In genomic region chr7:44311713-44312304, GRCm38 (mm10) we compare ENCODE assay signal across 8 mouse cellular contexts. TPM values are rescaled to one million over a fixed set of nuclear protein-coding genes. Genes with fewer than 3 reads are reported as not detected.
A peak's percentile ranks its signal among the peaks of the same experiment; 100 is the strongest.
DNase-seq lines count a peak whose midpoint lies in the region; ATAC-seq and TF ChIP-seq lines count a peak whose summit lies in the region.
"Had no signal": no experiment of that assay in that cellular context is flagged by ENCODE, and none has a peak within 500 bp of the region (broad histone marks: within the 10 kb centered on the region; RNA-seq: fewer than 3 reads in every experiment).

No protein-coding gene starts in this region.

- WGBS in forebrain, postnatal 0 days, result 21% methylated on average over 6 of the region's 6 CpGs
- WGBS in limb, embryonic 15.5 days, result 20% methylated on average over 6 of the region's 6 CpGs

- H3K4me3 ChIP-seq in forebrain, postnatal 0 days (ENCODE audit: low read depth, low read length), result peak overlapping the region; percentile 74
- H3K4me3 ChIP-seq in limb, embryonic 15.5 days, result no peak overlapping the region

- ATAC-seq in forebrain, postnatal 0 days, result no peak
- ATAC-seq in limb, embryonic 15.5 days (ENCODE audit: insufficient number of reproducible peaks, low FRiP score, low TSS enrichment, low read depth), result no peak

- peak overlapping the region; percentile 78; the same call in 1 of the 2 replicates for H3K27ac ChIP-seq in forebrain, postnatal 0 days (ENCODE audit: low read depth, low read length)
- no peak overlapping the region for H3K27ac ChIP-seq in limb, embryonic 15.5 days

- no peaks in the 10 kb centered on the region for H3K9me3 ChIP-seq in forebrain, postnatal 0 days (ENCODE audit: low read length)
- H3K9me3 ChIP-seq in limb, embryonic 15.5 days, result no peaks in the 10 kb centered on the region

- H3K27me3 ChIP-seq in forebrain, postnatal 0 days (ENCODE audit: insufficient read depth, low read length), result no peaks in the 10 kb centered on the region
- H3K27me3 ChIP-seq in limb, embryonic 15.5 days, result peaks cover 21% of the 10 kb centered on the region

- DNase-seq in right cerebral cortex, adult 18-20 months, result peak; percentile 41
- DNase-seq in right cerebral cortex, postnatal 14 days, result no peak
- no peak for DNase-seq in forebrain, postnatal 0 days
- peak; percentile 30 to 66 for DNase-seq in spleen, postnatal 4 days (ENCODE audit: low spot score in 2 of 2)
- no peak for DNase-seq in adipocyte (ENCODE audit: low spot score)
- no peak for DNase-seq in adrenal gland, postnatal 10 days

- no peak for TF ChIP-seq CTCF in forebrain, postnatal 0 days (IDR thresholded peaks at IDR 0.05; ENCODE audit: low read depth)

- peak overlapping the region; percentile 94 for H3K4me2 ChIP-seq in forebrain, postnatal 0 days (ENCODE audit: low read depth)
- H3K4me2 ChIP-seq in limb, embryonic 15.5 days, result peak overlapping the region; percentile 94

- H3K36me3 ChIP-seq in forebrain, postnatal 0 days (ENCODE audit: insufficient read depth), result peaks cover 41% of the 10 kb centered on the region
- peaks cover 13% of the 10 kb centered on the region; the same call in 1 of the 2 replicates for H3K36me3 ChIP-seq in limb, embryonic 15.5 days

- H3K4me1 ChIP-seq in forebrain, postnatal 0 days (ENCODE audit: insufficient read depth), result no peaks in the 10 kb centered on the region
- peaks cover 47% of the 10 kb centered on the region for H3K4me1 ChIP-seq in limb, embryonic 15.5 days

- H3K9ac ChIP-seq in forebrain, postnatal 0 days, result peak overlapping the region; percentile 77
- no peak overlapping the region for H3K9ac ChIP-seq in limb, embryonic 15.5 days

RNA-seq across cellular contexts. Expression of gene Shank1, which starts 1.8 kb away (rescaled TPM):
- total RNA-seq in forebrain, postnatal 0 days (2014; rRNA removed), result 31.1 and 34.2 TPM in 2 replicates
- 15.4 and 29.7 TPM in 2 replicates for polyA plus RNA-seq in forebrain, postnatal 0 days (2015; fragmentation: Nextera tagmentation; extraction: Ambion mirVana)
- 2.4 and 3.2 TPM in 2 replicates for polyA plus RNA-seq in limb, embryonic 15.5 days (2015; fragmentation: Nextera tagmentation; extraction: Ambion mirVana)
- 1 to 10 TPM; 4.3 to 6.3 TPM for total RNA-seq in adrenal gland, postnatal 10 days (2021)

RNA-seq across cellular contexts. Expression of gene Clec11a, which starts 5.1 kb away (rescaled TPM):
- total RNA-seq in forebrain, postnatal 0 days (2014; rRNA removed), result 3.8 and 4.7 TPM in 2 replicates
- 3.7 and 4.3 TPM in 2 replicates for polyA plus RNA-seq in forebrain, postnatal 0 days (2015; fragmentation: Nextera tagmentation; extraction: Ambion mirVana)
- polyA plus RNA-seq in limb, embryonic 15.5 days (2015; fragmentation: Nextera tagmentation; extraction: Ambion mirVana), result 24.0 and 31.1 TPM in 2 replicates
- 1 to 10 TPM; 4.2 to 5.4 TPM for total RNA-seq in adrenal gland, postnatal 10 days (2021)

RNA-seq across cellular contexts. Expression of gene Gm15517, which starts 50.6 kb away (rescaled TPM):
- not detected in 2 replicates for total RNA-seq in forebrain, postnatal 0 days (2014; rRNA removed)
- not detected in 2 replicates for polyA plus RNA-seq in forebrain, postnatal 0 days (2015; fragmentation: Nextera tagmentation; extraction: Ambion mirVana)
- polyA plus RNA-seq in limb, embryonic 15.5 days (2015; fragmentation: Nextera tagmentation; extraction: Ambion mirVana), result not detected in 2 replicates
- not detected for total RNA-seq in adrenal gland, postnatal 10 days (2021)
- polyA plus RNA-seq: limb, embryonic 11.5 days had no signal

RNA-seq across cellular contexts. Expression of gene Acp4, which starts 54.6 kb away (rescaled TPM):
- not detected in 2 replicates for total RNA-seq in forebrain, postnatal 0 days (2014; rRNA removed)
- 0.12 TPM in 1 of 2 replicates, not detected in the other for polyA plus RNA-seq in forebrain, postnatal 0 days (2015; fragmentation: Nextera tagmentation; extraction: Ambion mirVana)
- 0.33 and 0.83 TPM in 2 replicates for polyA plus RNA-seq in limb, embryonic 15.5 days (2015; fragmentation: Nextera tagmentation; extraction: Ambion mirVana)
- total RNA-seq in adrenal gland, postnatal 10 days (2021), result not detected

Comparison
In these comparisons a context has a peak if more than half of its experiments do, and no peak if none do; other contexts are left out.
1. DNase-seq: peak in right cerebral cortex, adult 18-20 months (single experiment) and spleen, postnatal 4 days (2 of 2); none in right cerebral cortex, postnatal 14 days (single experiment), forebrain, postnatal 0 days (single experiment), adipocyte (single experiment) and adrenal gland, postnatal 10 days (single experiment).